Mouse (Mus musculus) kidney, embryonic 16.5 days (tissue): ENCODE measurements around the gene Dazap1. TPM values are rescaled to one million over a fixed set of nuclear protein-coding genes. Genes with fewer than 3 reads are reported as not detected.

Experiments used
- ATAC-seq: fragments of 200-750 bp; cut with Nextera tagmentation; 2 replicates; pipeline ENCODE4 v1.8.0; 2017; ENCODE audit warnings: moderate TSS enrichment; ENCODE audit not compliant: low FRiP score, low TSS enrichment
- H3K27ac ChIP-seq: fragments of 300-500 bp; sonication (generic); 2 replicates; pipeline ENCODE4 v1.5.1; 2014; ENCODE audit warnings: low read length
- H3K27me3 ChIP-seq: fragments of 300-500 bp; sonication (generic); 2 replicates; pipeline ENCODE4 v1.6.1; 2014; ENCODE audit warnings: low read length, control low read depth, mixed read lengths; ENCODE audit not compliant: insufficient read depth
- H3K36me3 ChIP-seq: fragments of 300-500 bp; sonication (generic); 2 replicates; pipeline ENCODE4 v1.6.1; 2014; ENCODE audit warnings: low read length, control low read depth, mixed read lengths; ENCODE audit not compliant: insufficient read depth
- H3K4me1 ChIP-seq: fragments of 300-500 bp; sonication (generic); 2 replicates; pipeline ENCODE4 v1.6.1; 2014; ENCODE audit warnings: low read length, control low read depth, mixed read lengths; ENCODE audit not compliant: insufficient read depth
- H3K4me2 ChIP-seq: fragments of 300-500 bp; sonication (generic); replicated peaks from 2 replicates; pipeline ENCODE4 v1.6.1; 2014; ENCODE audit warnings: low read depth, low read length
- H3K4me3 ChIP-seq: fragments of 300-500 bp; sonication (generic); 2 replicates; pipeline ENCODE4 v1.5.1; 2014; ENCODE audit warnings: mild to moderate bottlenecking, low read length
- H3K9ac ChIP-seq: fragments of 300-500 bp; sonication (generic); replicated peaks from 2 replicates; pipeline ENCODE4 v1.6.1; 2014; ENCODE audit warnings: low read length
- H3K9me3 ChIP-seq: fragments of 300-500 bp; sonication (generic); 2 replicates; pipeline ENCODE4 v1.6.1; 2016; ENCODE audit warnings: low read length, control low read depth
- WGBS: fragments of 180-500 bp; shearing (Covaris S2); extraction: QIAGEN DNeasy Blood & Tissue Kit; methylation state at CpG from one replicate; pipeline ENCODE4 v1.1.7; 2014; 5-methylcytosine and 5-hydroxymethylcytosine counted together
- polyA plus RNA-seq: library from polyadenylated mRNA; unstranded; fragments of >200 nt; fragmentation: Nextera tagmentation; extraction: Ambion mirVana; gene quantifications from 2 replicates; pipeline ENCODE4 v1.2.1, GENCODE M21; 2015

Gene Dazap1
- polyA plus RNA-seq, 1 experiment from 2014 or later = 55.4 TPM

GRCm38 (mm10) chr10:80302082-80302355 is 40.7 kb downstream of the Dazap1 start:
- H3K4me2 ChIP-seq = peak overlapping the region; percentile 23; the same call in 1 of the 2 replicates
- H3K27me3 ChIP-seq = peaks cover 68% of the 10 kb centered on the region
- no peak for ATAC-seq
- H3K36me3 ChIP-seq = no peaks in the 10 kb centered on the region
- H3K27ac ChIP-seq = no peak overlapping the region
- no peak overlapping the region for H3K4me3 ChIP-seq
- peaks cover 15% of the 10 kb centered on the region for H3K4me1 ChIP-seq
- WGBS = 51% methylated on average over 5 of the region's 5 CpGs
- no peaks in the 10 kb centered on the region for H3K9me3 ChIP-seq
- no peak overlapping the region for H3K9ac ChIP-seq

GRCm38 (mm10) chr10:80302471-80302881 is 41.2 kb downstream of the Dazap1 start:
- Histone ChIP-seq H3K4me2 (peak overlapping the region; percentile 23; the same call in 1 of the 2 replicates), H3K27me3 (peaks cover 67% of the 10 kb centered on the region), H3K4me1 (peaks cover 15% of the 10 kb centered on the region), H3K27ac (no peak overlapping the region; the same call in 1 of the 2 replicates), H3K9me3 (no peaks in the 10 kb centered on the region), H3K9ac (no peak overlapping the region), H3K4me3 (no peak overlapping the region), H3K36me3 (no peaks in the 10 kb centered on the region)
- WGBS = 16% methylated on average over 9 of the region's 9 CpGs
- ATAC-seq = peak; percentile 57

DNA sequence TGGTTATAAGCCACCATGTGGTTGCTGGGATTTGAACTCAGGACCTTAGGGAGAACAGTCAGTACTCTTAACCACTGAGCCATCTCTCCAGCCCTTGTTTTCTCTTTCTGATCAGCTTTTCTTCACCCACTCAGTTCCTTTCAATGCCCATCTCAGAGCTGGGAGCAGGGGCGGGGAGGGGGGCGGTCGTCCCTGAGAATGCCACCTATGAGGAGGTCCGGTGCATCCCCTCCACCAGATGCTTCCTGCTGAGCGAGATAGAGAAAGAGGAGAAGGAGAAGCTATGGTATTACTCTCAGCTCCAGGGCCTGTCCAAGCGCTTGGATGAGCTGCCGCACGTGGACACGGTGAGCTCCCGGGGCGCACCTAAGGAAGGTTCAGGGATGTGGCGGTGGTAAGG is 43.2 kb downstream of the Dazap1 start:
- Histone ChIP-seq H3K27ac (no peak overlapping the region), H3K27me3 (peaks cover 50% of the 10 kb centered on the region), H3K9me3 (no peaks in the 10 kb centered on the region), H3K4me2 (peak overlapping the region; percentile 48), H3K4me3 (peak overlapping the region; percentile 35), H3K36me3 (no peaks in the 10 kb centered on the region), H3K9ac (peak overlapping the region; percentile 31; the same call in 1 of the 2 replicates), H3K4me1 (peaks cover 15% of the 10 kb centered on the region)
- ATAC-seq = no peak
- WGBS = 21% methylated on average over 12 of the region's 12 CpGs

GRCm38 (mm10) chr10:80304862-80305261 is 43.6 kb downstream of the Dazap1 start:
- Histone ChIP-seq H3K36me3 (no peaks in the 10 kb centered on the region), H3K4me3 (peak overlapping the region; percentile 35), H3K4me2 (peak overlapping the region; percentile 48), H3K9me3 (no peaks in the 10 kb centered on the region), H3K27me3 (peaks cover 48% of the 10 kb centered on the region), H3K27ac (no peak overlapping the region), H3K4me1 (peaks cover 15% of the 10 kb centered on the region), H3K9ac (peak overlapping the region; percentile 31; the same call in 1 of the 2 replicates)
- 9% methylated on average over 25 of the region's 25 CpGs for WGBS
- no peak for ATAC-seq

- Histone ChIP-seq H3K9ac (no peak overlapping the region), H3K27me3 (peaks cover 60% of the 10 kb centered on the region), H3K27ac (no peak overlapping the region), H3K4me2 (no peak overlapping the region), H3K9me3 (no peaks in the 10 kb centered on the region), H3K36me3 (no peaks in the 10 kb centered on the region), H3K4me3 (no peak overlapping the region), H3K4me1 (peaks cover 13% of the 10 kb centered on the region; the same call in 1 of the 2 replicates)
- WGBS = 86% methylated on average over 16 of the region's 16 CpGs
- ATAC-seq = no peak
Measured at GRCm38 (mm10) chr10:80311560-80311959, 50.3 kb downstream of the Dazap1 start.

DNA sequence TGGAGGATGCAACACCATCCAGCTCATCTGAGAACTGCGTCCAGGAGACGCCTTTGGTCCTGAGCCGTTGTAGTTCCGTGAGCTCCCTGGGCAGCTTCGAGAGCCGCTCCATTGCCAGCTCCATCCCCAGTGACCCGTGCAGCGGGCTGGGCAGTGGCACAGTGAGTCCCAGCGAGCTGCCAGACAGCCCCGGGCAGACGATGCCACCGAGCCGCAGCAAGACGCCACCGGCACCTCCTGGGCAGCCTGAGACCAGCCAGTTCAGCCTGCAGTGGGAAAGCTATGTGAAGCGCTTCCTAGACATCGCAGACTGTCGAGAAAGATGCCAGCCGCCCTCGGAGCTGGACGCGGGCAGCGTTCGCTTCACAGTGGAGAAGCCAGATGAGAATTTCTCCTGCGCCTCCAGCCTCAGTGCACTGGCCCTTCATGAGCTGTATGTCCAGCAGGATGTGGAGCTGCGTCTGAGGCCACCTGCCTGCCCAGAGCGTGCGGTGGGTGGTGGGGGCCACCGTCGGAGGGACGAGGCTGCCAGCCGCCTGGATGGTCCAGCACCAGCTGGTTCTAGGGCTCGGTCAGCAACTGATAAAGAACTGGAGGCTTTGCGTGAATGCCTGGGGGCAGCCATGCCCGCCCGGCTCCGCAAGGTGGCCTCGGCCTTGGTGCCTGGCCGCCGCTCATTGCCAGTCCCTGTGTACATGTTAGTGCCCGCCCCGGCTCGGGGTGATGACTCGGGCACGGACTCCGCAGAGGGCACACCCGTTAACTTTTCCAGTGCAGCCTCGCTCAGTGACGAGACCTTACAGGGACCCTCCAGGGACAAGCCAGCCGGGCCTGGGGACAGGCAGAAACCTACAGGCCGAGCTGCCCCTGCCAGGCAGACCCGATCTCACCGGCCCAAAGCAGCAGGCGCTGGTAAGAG is 51.6 kb downstream of the Dazap1 start:
- H3K36me3 ChIP-seq = no peaks in the 10 kb centered on the region
- no peak for ATAC-seq
- H3K9ac ChIP-seq = 0 out of 2 replicates have a peak overlapping the region, but pooled peaks have one; percentile 16
- peaks cover 71% of the 10 kb centered on the region for H3K27me3 ChIP-seq
- no peaks in the 10 kb centered on the region for H3K9me3 ChIP-seq
- no peak overlapping the region for H3K4me3 ChIP-seq
- no peak overlapping the region for H3K4me2 ChIP-seq
- 63% methylated on average over 54 of the region's 54 CpGs for WGBS
- H3K27ac ChIP-seq = no peak overlapping the region
- H3K4me1 ChIP-seq = peaks cover 13% of the 10 kb centered on the region; the same call in 1 of the 2 replicates

DNA sequence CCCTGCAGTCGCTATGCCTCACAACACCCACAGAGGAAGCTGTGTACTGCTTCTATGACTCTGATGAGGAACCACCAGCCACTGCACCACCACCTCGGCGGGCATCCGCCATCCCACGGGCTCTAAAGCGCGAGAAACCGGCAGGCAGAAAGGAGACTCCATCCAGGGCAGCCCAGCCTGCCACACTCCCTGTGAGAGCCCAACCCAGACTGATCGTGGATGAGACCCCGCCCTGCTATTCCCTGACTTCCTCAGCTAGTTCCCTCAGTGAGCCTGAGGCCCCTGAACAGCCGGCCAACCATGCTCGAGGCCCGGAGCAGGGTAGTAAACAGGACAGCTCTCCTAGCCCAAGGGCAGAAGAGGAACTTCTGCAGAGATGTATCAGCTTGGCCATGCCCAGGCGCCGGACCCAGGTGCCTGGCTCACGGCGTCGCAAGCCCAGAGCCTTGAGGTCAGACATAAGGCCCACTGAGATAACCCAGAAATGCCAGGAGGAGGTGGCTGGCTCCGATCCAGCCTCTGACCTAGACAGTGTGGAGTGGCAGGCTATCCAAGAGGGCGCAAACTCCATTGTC is 52.4 kb downstream of the Dazap1 start:
- no peak overlapping the region for H3K4me3 ChIP-seq
- no peak overlapping the region for H3K4me2 ChIP-seq
- H3K9me3 ChIP-seq = no peaks in the 10 kb centered on the region
- no peaks in the 10 kb centered on the region for H3K36me3 ChIP-seq
- no peak; the same call in 1 of the 2 replicates for ATAC-seq
- peak overlapping the region; percentile 31; the same call in 1 of the 2 replicates for H3K9ac ChIP-seq
- 40% methylated on average over 20 of the region's 20 CpGs for WGBS
- H3K27ac ChIP-seq = no peak overlapping the region
- peaks cover 13% of the 10 kb centered on the region; the same call in 1 of the 2 replicates for H3K4me1 ChIP-seq
- peaks cover 71% of the 10 kb centered on the region for H3K27me3 ChIP-seq

DNA sequence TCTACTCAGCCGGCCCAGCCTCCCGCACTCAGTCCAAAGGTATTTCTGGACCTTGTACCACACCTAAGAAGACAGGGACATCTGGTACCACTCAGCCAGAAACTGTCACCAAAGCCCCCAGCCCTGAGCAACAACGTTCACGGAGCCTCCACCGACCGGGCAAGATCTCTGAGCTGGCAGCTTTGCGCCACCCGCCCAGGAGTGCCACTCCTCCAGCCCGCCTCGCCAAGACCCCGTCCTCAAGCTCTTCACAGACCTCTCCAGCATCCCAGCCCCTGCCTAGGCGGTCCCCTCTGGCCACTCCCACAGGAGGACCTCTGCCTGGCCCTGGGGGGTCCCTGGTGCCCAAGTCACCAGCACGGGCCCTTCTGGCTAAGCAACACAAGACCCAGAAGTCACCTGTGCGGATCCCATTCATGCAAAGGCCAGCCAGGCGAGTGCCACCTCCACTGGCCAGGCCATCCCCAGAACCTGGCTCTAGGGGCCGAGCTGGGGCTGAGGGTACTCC is 53.3 kb downstream of the Dazap1 start:
- no peaks in the 10 kb centered on the region for H3K9me3 ChIP-seq
- ATAC-seq = no peak
- no peak overlapping the region for H3K27ac ChIP-seq
- peaks cover 68% of the 10 kb centered on the region for H3K27me3 ChIP-seq
- H3K4me2 ChIP-seq = no peak overlapping the region
- no peak overlapping the region; the same call in 1 of the 2 replicates for H3K9ac ChIP-seq
- peaks cover 16% of the 10 kb centered on the region for H3K4me1 ChIP-seq
- 0 out of 2 replicates have a peak, but pooled peaks cover 4% of the 10 kb centered on the region for H3K36me3 ChIP-seq
- H3K4me3 ChIP-seq = no peak overlapping the region
- WGBS = 42% methylated on average over 16 of the region's 16 CpGs

DNA sequence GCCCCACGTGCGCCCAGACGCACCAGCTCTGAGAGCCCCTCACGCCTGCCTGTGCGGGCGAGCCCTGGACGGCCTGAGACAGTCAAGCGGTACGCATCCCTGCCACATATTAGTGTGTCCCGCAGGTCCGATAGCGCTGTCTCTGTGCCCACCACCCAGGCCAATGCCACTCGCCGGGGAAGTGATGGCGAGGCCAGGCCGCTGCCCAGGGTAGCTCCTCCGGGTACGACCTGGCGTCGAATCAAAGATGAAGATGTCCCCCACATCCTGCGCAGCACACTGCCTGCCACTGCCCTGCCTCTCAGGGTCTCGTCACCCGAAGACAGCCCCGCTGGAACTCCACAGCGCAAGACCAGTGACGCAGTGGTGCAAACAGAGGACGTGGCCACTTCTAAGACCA is 54.0 kb downstream of the Dazap1 start:
- H3K27me3 ChIP-seq = peaks cover 67% of the 10 kb centered on the region

More for the DNA sequence above, 54.0 kb downstream of the Dazap1 start:
- H3K4me1 ChIP-seq = peaks cover 20% of the 10 kb centered on the region
- H3K36me3 ChIP-seq = 0 out of 2 replicates have a peak, but pooled peaks cover 4% of the 10 kb centered on the region
- H3K27ac ChIP-seq = no peak overlapping the region
- 34% methylated on average over 27 of the region's 27 CpGs for WGBS
- no peak for ATAC-seq
- H3K4me2 ChIP-seq = no peak overlapping the region
- H3K4me3 ChIP-seq = no peak overlapping the region
- H3K9ac ChIP-seq = peak overlapping the region; percentile 23; the same call in 1 of the 2 replicates
- H3K9me3 ChIP-seq = no peaks in the 10 kb centered on the region
